Mouse (Mus musculus): ENCODE measurements around the gene Tmem121b. TPM values are rescaled to one million over a fixed set of nuclear protein-coding genes. Genes with fewer than 3 reads are reported as not detected.

The Tmem121b gene
- polyA plus RNA-seq, 1 experiment: 0.01 TPM

DNA sequence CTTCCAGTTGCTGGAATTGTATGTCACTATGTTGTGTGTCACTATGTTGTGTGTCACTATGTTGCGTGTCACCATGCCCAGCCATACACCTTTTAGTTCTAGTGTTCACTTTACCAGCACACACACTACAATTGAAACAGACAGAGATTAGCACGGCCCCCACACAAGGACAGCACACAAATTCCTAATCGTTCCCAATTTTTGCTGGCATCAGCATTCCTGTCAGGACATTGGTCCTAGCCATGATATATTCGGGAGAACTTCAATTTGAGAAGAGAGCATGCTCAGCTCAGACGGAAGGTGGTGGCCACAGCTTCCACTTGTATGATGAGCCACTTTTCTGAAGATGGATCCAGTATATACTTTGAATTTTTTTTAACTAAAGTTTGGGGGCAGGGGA, 31.2 kb upstream of the Tmem121b start:
- Histone ChIP-seq H3K36me3 (ENCODE audit: control insufficient read depth, insufficient read depth) (peaks cover 4% of the 10 kb centered on the region), H3K4me2 (ENCODE audit: low read depth) (no peak overlapping the region), H3K27me3 (ENCODE audit: control insufficient read depth, insufficient read depth, insufficient read length) (no peaks in the 10 kb centered on the region), H3K79me2 (ENCODE audit: control insufficient read depth, insufficient read depth) (no peaks in the 10 kb centered on the region), H3ac (ENCODE audit: control insufficient read depth, insufficient read length) (no peak overlapping the region), H3K4me3 (no peak overlapping the region)
- no peak for TF ChIP-seq CEBPB (IDR thresholded peaks at IDR 0.05; ENCODE audit: insufficient read depth, poor library complexity, severe bottlenecking)
- no peak for TF ChIP-seq MYOG (IDR thresholded peaks at IDR 0.05; ENCODE audit: control insufficient read depth in 1 of 3, insufficient read depth in 1 of 3, insufficient read length in 2 of 3, low read depth in 2 of 3)
- TF ChIP-seq MYOD1 (IDR thresholded peaks at IDR 0.05; ENCODE audit: control insufficient read depth in 1 of 3, insufficient read length in 2 of 3, low read depth in 2 of 3): no peak
- no peak for TF ChIP-seq USF1 (IDR thresholded peaks at IDR 0.05; ENCODE audit: low read depth)
- no peak for TF ChIP-seq POLR2A (IDR thresholded peaks at IDR 0.05; ENCODE audit: insufficient read length, low read depth)
- TF ChIP-seq REST (IDR thresholded peaks at IDR 0.05; ENCODE audit: insufficient read depth, insufficient read length): no peak
- TF ChIP-seq TCF12 (IDR thresholded peaks at IDR 0.05; ENCODE audit: insufficient read depth, poor library complexity, severe bottlenecking): no peak
- TF ChIP-seq POLR2AphosphoS2 (IDR thresholded peaks at IDR 0.05; ENCODE audit: insufficient read length, low read depth): no peak
- TF ChIP-seq E2F4 (IDR thresholded peaks at IDR 0.05; ENCODE audit: insufficient read depth): no peak
- no peak for TF ChIP-seq TCF3 (IDR thresholded peaks at IDR 0.05; ENCODE audit: insufficient read length, low read depth)
- TF ChIP-seq SRF (IDR thresholded peaks at IDR 0.05; ENCODE audit: control insufficient read depth, insufficient read length, low read depth): no peak
- no peak for TF ChIP-seq MAX (IDR thresholded peaks at IDR 0.05; ENCODE audit: low read depth)

DNA sequence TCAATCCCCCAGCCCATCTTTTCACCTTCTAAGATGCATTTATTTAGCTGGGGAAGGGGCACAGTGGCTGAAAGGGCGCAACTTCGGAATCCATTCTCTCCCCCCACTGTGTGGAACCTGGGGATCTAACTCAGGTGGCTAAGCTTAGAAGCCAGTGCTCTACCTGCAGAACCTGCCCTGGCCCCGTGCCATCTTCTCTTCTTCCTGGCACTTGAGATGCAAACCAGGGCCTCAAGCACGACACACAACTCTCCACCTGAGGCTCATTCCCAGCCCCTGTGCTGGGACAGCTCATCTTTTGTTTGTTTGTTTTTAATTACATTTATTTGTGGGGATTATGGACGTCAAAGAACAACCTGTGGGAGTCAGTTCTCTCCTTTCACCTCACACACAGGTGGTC, 26.0 kb upstream of the Tmem121b start:
- TF ChIP-seq E2F4 (IDR thresholded peaks at IDR 0.05; ENCODE audit: insufficient read depth) (no peak), MYOG (IDR thresholded peaks at IDR 0.05; ENCODE audit: control insufficient read depth in 1 of 3, insufficient read depth in 1 of 3, insufficient read length in 2 of 3, low read depth in 2 of 3) (no peak), MAX (IDR thresholded peaks at IDR 0.05; ENCODE audit: low read depth) (no peak), TCF3 (IDR thresholded peaks at IDR 0.05; ENCODE audit: insufficient read length, low read depth) (no peak), USF1 (IDR thresholded peaks at IDR 0.05; ENCODE audit: low read depth) (no peak), CEBPB (IDR thresholded peaks at IDR 0.05; ENCODE audit: insufficient read depth, poor library complexity, severe bottlenecking) (no peak)
- H3K4me3 ChIP-seq: no peak overlapping the region
- H3K79me2 ChIP-seq (ENCODE audit: control insufficient read depth, insufficient read depth): no peaks in the 10 kb centered on the region
- H3K36me3 ChIP-seq (ENCODE audit: control insufficient read depth, insufficient read depth): peaks cover 4% of the 10 kb centered on the region
- H3ac ChIP-seq (ENCODE audit: control insufficient read depth, insufficient read length): no peak overlapping the region
- H3K27me3 ChIP-seq (ENCODE audit: control insufficient read depth, insufficient read depth, insufficient read length): no peaks in the 10 kb centered on the region
- no peak overlapping the region for H3K4me2 ChIP-seq (ENCODE audit: low read depth)

DNA sequence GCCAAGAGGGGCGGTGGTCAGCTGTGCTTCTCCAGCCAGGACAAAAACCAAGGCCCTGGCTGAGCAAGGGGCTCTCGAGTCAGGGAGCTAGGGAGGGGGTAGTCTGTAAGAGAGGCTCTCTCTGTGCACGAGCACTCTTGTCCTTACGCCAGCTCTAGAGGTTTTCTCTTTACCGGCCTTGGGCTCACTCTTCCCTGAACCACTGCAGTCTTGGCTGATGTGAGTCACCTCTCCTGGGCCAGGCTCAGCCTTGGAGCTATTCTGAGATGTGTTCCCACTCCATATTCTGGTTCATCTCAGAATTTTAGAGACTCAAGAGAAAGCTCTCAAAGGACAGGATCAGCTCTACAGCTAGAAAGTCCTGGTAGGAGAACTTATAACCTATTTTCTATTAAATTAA, 23.7 kb upstream of the Tmem121b start:
- no peak overlapping the region for H3ac ChIP-seq (ENCODE audit: control insufficient read depth, insufficient read length)
- TF ChIP-seq USF1 (IDR thresholded peaks at IDR 0.05; ENCODE audit: low read depth) (no peak), MYOD1 (IDR thresholded peaks at IDR 0.05; ENCODE audit: control insufficient read depth in 1 of 3, insufficient read length in 2 of 3, low read depth in 2 of 3) (no peak), MYOG (IDR thresholded peaks at IDR 0.05; ENCODE audit: control insufficient read depth in 1 of 3, insufficient read depth in 1 of 3, insufficient read length in 2 of 3, low read depth in 2 of 3) (no peak), SRF (IDR thresholded peaks at IDR 0.05; ENCODE audit: control insufficient read depth, insufficient read length, low read depth) (no peak), CEBPB (IDR thresholded peaks at IDR 0.05; ENCODE audit: insufficient read depth, poor library complexity, severe bottlenecking) (no peak), POLR2A (IDR thresholded peaks at IDR 0.05; ENCODE audit: insufficient read length, low read depth) (no peak), TCF12 (IDR thresholded peaks at IDR 0.05; ENCODE audit: insufficient read depth, poor library complexity, severe bottlenecking) (no peak)
- H3K36me3 ChIP-seq (ENCODE audit: control insufficient read depth, insufficient read depth): peaks cover 8% of the 10 kb centered on the region
- H3K79me2 ChIP-seq (ENCODE audit: control insufficient read depth, insufficient read depth): no peaks in the 10 kb centered on the region
- no peak overlapping the region for H3K4me2 ChIP-seq (ENCODE audit: low read depth)
- no peaks in the 10 kb centered on the region for H3K27me3 ChIP-seq (ENCODE audit: control insufficient read depth, insufficient read depth, insufficient read length)
- H3K4me3 ChIP-seq: no peak overlapping the region

DNA sequence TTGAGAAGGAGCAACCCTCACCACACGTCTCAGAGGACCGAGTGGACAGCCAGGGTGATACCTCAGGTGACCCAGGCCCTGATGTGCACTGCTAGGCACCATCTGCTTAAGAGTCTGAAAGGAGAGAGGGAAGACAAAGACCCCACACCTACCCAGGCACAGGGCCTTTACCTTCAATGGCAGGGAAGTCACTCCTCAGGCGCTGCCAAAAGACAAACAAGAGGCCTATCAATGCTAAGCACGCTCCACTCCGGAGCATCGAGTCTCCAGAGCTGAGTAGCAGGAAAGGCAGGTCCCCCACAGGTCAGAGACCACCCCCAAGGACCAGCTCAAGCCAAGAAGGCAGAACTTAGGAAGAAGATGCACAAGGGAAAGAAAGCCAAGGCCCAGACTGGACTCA, 23.3 kb upstream of the Tmem121b start:
- Histone ChIP-seq H3K36me3 (ENCODE audit: control insufficient read depth, insufficient read depth) (peaks cover 8% of the 10 kb centered on the region), H3K79me2 (ENCODE audit: control insufficient read depth, insufficient read depth) (no peaks in the 10 kb centered on the region), H3K4me3 (no peak overlapping the region), H3ac (ENCODE audit: control insufficient read depth, insufficient read length) (no peak overlapping the region), H3K27me3 (ENCODE audit: control insufficient read depth, insufficient read depth, insufficient read length) (no peaks in the 10 kb centered on the region), H3K4me2 (ENCODE audit: low read depth) (no peak overlapping the region)
- no peak for TF ChIP-seq POLR2A (IDR thresholded peaks at IDR 0.05; ENCODE audit: insufficient read length, low read depth)
- TF ChIP-seq TCF3 (IDR thresholded peaks at IDR 0.05; ENCODE audit: insufficient read length, low read depth): no peak
- no peak for TF ChIP-seq MYOG (IDR thresholded peaks at IDR 0.05; ENCODE audit: control insufficient read depth in 1 of 3, insufficient read depth in 1 of 3, insufficient read length in 2 of 3, low read depth in 2 of 3)
- TF ChIP-seq SRF (IDR thresholded peaks at IDR 0.05; ENCODE audit: control insufficient read depth, insufficient read length, low read depth): no peak
- TF ChIP-seq MYOD1 (IDR thresholded peaks at IDR 0.05; ENCODE audit: control insufficient read depth in 1 of 3, insufficient read length in 2 of 3, low read depth in 2 of 3): no peak
- no peak for TF ChIP-seq POLR2AphosphoS2 (IDR thresholded peaks at IDR 0.05; ENCODE audit: insufficient read length, low read depth)

DNA sequence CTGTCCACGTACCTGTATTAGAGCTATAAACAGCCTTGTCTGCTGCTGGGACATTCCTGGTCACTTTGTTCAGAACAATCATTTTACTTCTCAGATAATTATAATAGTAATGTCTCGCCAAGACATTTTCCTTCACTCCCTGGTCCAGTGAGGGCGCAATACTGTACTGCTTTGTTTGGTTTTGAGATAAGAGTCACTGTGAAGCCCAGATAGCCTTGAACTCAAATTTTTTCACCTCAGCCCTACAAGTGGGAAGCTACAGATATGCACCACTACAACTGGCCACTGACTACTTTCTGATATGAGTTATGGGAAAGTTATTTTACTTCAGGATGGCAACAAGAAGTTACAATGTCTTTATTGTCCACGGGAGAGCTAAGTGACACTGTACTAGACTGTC, 22.8 kb upstream of the Tmem121b start:
- Histone ChIP-seq H3K4me2 (ENCODE audit: low read depth) (no peak overlapping the region), H3K4me3 (no peak overlapping the region), H3K36me3 (ENCODE audit: control insufficient read depth, insufficient read depth) (peaks cover 8% of the 10 kb centered on the region), H3K79me2 (ENCODE audit: control insufficient read depth, insufficient read depth) (no peaks in the 10 kb centered on the region), H3K27me3 (ENCODE audit: control insufficient read depth, insufficient read depth, insufficient read length) (no peaks in the 10 kb centered on the region), H3ac (ENCODE audit: control insufficient read depth, insufficient read length) (no peak overlapping the region)
- TF ChIP-seq SRF (IDR thresholded peaks at IDR 0.05; ENCODE audit: control insufficient read depth, insufficient read length, low read depth): no peak
- TF ChIP-seq POLR2AphosphoS2 (IDR thresholded peaks at IDR 0.05; ENCODE audit: insufficient read length, low read depth): no peak
- TF ChIP-seq MYOG (IDR thresholded peaks at IDR 0.05; ENCODE audit: control insufficient read depth in 1 of 3, insufficient read depth in 1 of 3, insufficient read length in 2 of 3, low read depth in 2 of 3): no peak
- no peak for TF ChIP-seq E2F4 (IDR thresholded peaks at IDR 0.05; ENCODE audit: insufficient read depth)
- no peak for TF ChIP-seq MAX (IDR thresholded peaks at IDR 0.05; ENCODE audit: low read depth)
- TF ChIP-seq CEBPB (IDR thresholded peaks at IDR 0.05; ENCODE audit: insufficient read depth, poor library complexity, severe bottlenecking): no peak
- TF ChIP-seq TCF3 (IDR thresholded peaks at IDR 0.05; ENCODE audit: insufficient read length, low read depth): no peak
- no peak for TF ChIP-seq TCF12 (IDR thresholded peaks at IDR 0.05; ENCODE audit: insufficient read depth, poor library complexity, severe bottlenecking)
- TF ChIP-seq REST (IDR thresholded peaks at IDR 0.05; ENCODE audit: insufficient read depth, insufficient read length): no peak
- no peak for TF ChIP-seq POLR2A (IDR thresholded peaks at IDR 0.05; ENCODE audit: insufficient read length, low read depth)
- TF ChIP-seq USF1 (IDR thresholded peaks at IDR 0.05; ENCODE audit: low read depth): no peak
- no peak for TF ChIP-seq MYOD1 (IDR thresholded peaks at IDR 0.05; ENCODE audit: control insufficient read depth in 1 of 3, insufficient read length in 2 of 3, low read depth in 2 of 3)

All from myocyte (in vitro differentiated cells).